Mouse (Mus musculus) v-Abl transformed pro-B cells (cell line): ENCODE measurements at regions not wholly inside any gene's neighbourhood (a gene's known extent, or its start where the extent isn't known, plus 50 kb on each side); places are given as distances from the start of the nearest gene placed in this dataset.

Experiments
- in situ Hi-C, 2 experiments: fragments of 400-800 bp; cut with MboI; formaldehyde crosslinking; loops; one replicate each; pipeline ENCODE4 v1.15.1; 2025; ENCODE audit not compliant: unreplicated experiment in 2 of 2

GRCm38 (mm10) chr14:105511826-105512225, 253.5 kb downstream of the Ndfip2 start:
- in situ Hi-C loops = no loop called here

GRCm38 (mm10) chr14:105511135-105511534, 252.8 kb downstream of the Ndfip2 start:
- in situ Hi-C loops = no loop called here

- in situ Hi-C loops = no loop called here
Measured at GRCm38 (mm10) chr14:105505261-105505660, 246.9 kb downstream of the Ndfip2 start.

- in situ Hi-C loops = no loop called here
Measured at GRCm38 (mm10) chr14:105504376-105504775, 246.0 kb downstream of the Ndfip2 start.

GRCm38 (mm10) chr14:105503806-105504205, 245.4 kb downstream of the Ndfip2 start:
- in situ Hi-C loops = no loop called here

- in situ Hi-C loops = no loop called here
Measured at GRCm38 (mm10) chr14:105502633-105502975, 244.2 kb downstream of the Ndfip2 start.

- in situ Hi-C loops = no loop called here
Measured at GRCm38 (mm10) chr14:105501792-105502632, 243.6 kb downstream of the Ndfip2 start.

- in situ Hi-C loops = no loop called here
Measured at GRCm38 (mm10) chr14:105500966-105501741, 242.8 kb downstream of the Ndfip2 start.

GRCm38 (mm10) chr14:105499319-105499895, 241.0 kb downstream of the Ndfip2 start:
- in situ Hi-C loops = no loop called here

GRCm38 (mm10) chr14:105498155-105498906, 240.0 kb downstream of the Ndfip2 start:
- in situ Hi-C loops = no loop called here

GRCm38 (mm10) chr14:105495161-105495560, 236.8 kb downstream of the Ndfip2 start:
- in situ Hi-C loops = no loop called here

- in situ Hi-C loops = no loop called here
Measured at GRCm38 (mm10) chr14:105494415-105494814, 236.0 kb downstream of the Ndfip2 start.

GRCm38 (mm10) chr14:105490158-105490557, 231.8 kb downstream of the Ndfip2 start:
- in situ Hi-C loops = no loop called here

- in situ Hi-C loops = no loop called here
Measured at GRCm38 (mm10) chr14:105483352-105484083, 225.1 kb downstream of the Ndfip2 start.

GRCm38 (mm10) chr14:105482644-105483351, 224.4 kb downstream of the Ndfip2 start:
- in situ Hi-C loops = no loop called here

- in situ Hi-C loops = no loop called here
Measured at GRCm38 (mm10) chr14:105480048-105480447, 221.7 kb downstream of the Ndfip2 start.

GRCm38 (mm10) chr14:105474991-105475553, 216.7 kb downstream of the Ndfip2 start:
- in situ Hi-C loops = no loop called here

- in situ Hi-C loops = no loop called here
Measured at GRCm38 (mm10) chr14:105448919-105449458, 190.6 kb downstream of the Ndfip2 start.

GRCm38 (mm10) chr14:105447088-105447487, 188.7 kb downstream of the Ndfip2 start:
- in situ Hi-C loops = no loop called here
